Comparison of ENCODE assay signal across 21 mouse cellular contexts in the genomic region with DNA sequence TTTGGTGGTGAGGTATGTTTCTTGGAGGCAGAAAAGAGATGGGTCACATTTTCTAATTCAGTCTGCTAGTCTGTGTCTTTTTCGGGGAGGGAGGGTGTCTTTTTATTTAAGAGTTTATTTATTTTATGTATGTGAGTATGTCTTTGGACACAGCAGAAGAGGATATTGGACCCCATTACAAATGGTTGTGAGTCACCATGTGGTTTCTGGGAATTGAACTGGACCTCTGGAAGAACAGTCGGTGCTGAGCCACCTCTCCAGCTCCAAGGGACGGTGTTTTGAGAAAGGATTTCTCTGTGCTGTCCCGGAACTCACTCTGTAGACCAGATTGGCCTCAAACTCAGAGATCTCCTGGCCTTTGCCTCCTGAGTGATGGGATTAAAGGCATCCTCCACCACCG. TPM values are rescaled to one million over a fixed set of nuclear protein-coding genes. Genes with fewer than 3 reads are reported as not detected.
DNase-seq lines count a peak whose midpoint lies in the region; ATAC-seq lines count a peak whose summit lies in the region.
"Had no signal": no experiment of that assay in that cellular context is flagged by ENCODE, and none has a peak within 500 bp of the region (broad histone marks: within the 10 kb centered on the region; RNA-seq: fewer than 3 reads in every experiment).

No protein-coding gene starts in this region.

- intact Hi-C loops in heart, postnatal 25 days (cut with DNase I): no loop called here

- no peak for ATAC-seq in cerebellum, adult (ENCODE audit: insufficient number of reproducible peaks, low FRiP score, low TSS enrichment)
- ATAC-seq: forebrain, embryonic 13.5 days; forebrain, embryonic 16.5 days; hindbrain, embryonic 16.5 days; intestine, embryonic 15.5 days; Patski had no signal

- peak; percentile 51 for DNase-seq in heart, adult 11 months
- no peak for DNase-seq in heart, postnatal 25 days (ENCODE audit: low spot score)
- peak; percentile 14 for DNase-seq in lung, postnatal 25 days (ENCODE audit: low spot score)
- no peak for DNase-seq in lung, postnatal 4 days
- DNase-seq in 3134 (ENCODE audit: extremely low read depth, insufficient read length, low spot score) (peak; percentile 56), NIH3T3 (ENCODE audit: low read depth) (peak; percentile 31)
- DNase-seq: adrenal gland, adult 2 months; adrenal gland, postnatal 14 days; cerebellum, adult 11-12 months; cerebellum, adult 8-10 months; cerebellum, postnatal 10 days; cerebellum, postnatal 36 days; embryo, embryonic 11 days; gastrocnemius, postnatal 14 days; heart, postnatal 36 days had no signal

RNA-seq across cellular contexts. Expression of a gene that starts 34.5 kb away (rescaled TPM):
- total RNA-seq in heart, postnatal 25 days (2021): 10 to 100 TPM; 25.2 to 28.6 TPM

Comparison
In these comparisons a context has a peak if more than half of its experiments do, and no peak if none do; other contexts are left out.
1. DNase-seq: peak in heart, adult 11 months (single experiment), lung, postnatal 25 days (single experiment), 3134 (single experiment) and NIH3T3 (single experiment); none in heart, postnatal 25 days (single experiment) and lung, postnatal 4 days (0 of 2).